Mouse (Mus musculus) liver, embryonic 18 days (tissue): ENCODE measurements around the gene Ifitm10. TPM values are rescaled to one million over a fixed set of nuclear protein-coding genes. Genes with fewer than 3 reads are reported as not detected.

Experiments used
- polyA plus RNA-seq: library from polyadenylated mRNA; depleted of rRNA; stranded (reverse); fragments of >200 nt; gene quantifications from 2 replicates; pipeline ENCODE4 v1.2.3, GENCODE M21; 2012; rRNA removed

The Ifitm10 gene
- polyA plus RNA-seq = 1.9 and 2.0 TPM in 2 replicates

DNA sequence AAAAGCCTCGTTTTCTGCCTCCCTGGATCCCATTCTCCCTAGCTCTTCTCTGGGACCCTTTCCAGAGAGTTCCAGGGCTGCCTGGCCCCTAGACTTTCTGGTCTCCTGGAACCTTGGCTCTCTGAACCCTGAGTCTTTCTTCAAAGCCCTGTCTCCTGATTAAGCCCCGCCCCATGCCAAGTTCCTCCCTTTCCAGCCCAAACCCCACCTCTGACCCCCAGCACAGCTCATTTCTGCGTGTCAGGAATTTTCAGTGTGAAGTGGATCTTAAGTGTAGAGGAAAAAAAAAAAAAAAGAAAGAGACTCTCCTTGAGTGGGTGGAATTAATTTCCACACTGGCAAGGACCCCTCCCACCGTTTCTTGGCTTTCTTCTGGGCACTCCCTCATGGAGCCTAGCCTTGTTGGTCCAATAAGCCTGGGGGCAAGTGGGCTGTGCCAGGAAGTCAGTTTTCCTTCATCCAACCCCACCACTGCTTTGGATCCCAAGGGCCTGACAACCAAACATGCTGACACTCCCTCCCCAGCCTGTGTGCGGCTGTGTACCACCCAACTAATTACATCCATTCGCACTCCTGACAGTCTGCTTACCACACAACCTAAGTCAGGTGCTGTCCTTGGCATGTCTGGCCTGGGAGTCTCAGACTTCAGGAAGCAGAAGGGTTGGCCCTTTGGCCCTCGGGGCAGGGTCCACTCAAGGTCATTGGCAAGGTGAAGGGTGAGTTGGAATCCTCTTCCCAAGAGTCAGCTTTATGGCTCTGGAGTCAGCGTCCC, at the start of gene Ifitm10:
Gene Ifitm10 (minus strand): TSS at position 113 of the 772 bp plus-strand sequence.

DNA sequence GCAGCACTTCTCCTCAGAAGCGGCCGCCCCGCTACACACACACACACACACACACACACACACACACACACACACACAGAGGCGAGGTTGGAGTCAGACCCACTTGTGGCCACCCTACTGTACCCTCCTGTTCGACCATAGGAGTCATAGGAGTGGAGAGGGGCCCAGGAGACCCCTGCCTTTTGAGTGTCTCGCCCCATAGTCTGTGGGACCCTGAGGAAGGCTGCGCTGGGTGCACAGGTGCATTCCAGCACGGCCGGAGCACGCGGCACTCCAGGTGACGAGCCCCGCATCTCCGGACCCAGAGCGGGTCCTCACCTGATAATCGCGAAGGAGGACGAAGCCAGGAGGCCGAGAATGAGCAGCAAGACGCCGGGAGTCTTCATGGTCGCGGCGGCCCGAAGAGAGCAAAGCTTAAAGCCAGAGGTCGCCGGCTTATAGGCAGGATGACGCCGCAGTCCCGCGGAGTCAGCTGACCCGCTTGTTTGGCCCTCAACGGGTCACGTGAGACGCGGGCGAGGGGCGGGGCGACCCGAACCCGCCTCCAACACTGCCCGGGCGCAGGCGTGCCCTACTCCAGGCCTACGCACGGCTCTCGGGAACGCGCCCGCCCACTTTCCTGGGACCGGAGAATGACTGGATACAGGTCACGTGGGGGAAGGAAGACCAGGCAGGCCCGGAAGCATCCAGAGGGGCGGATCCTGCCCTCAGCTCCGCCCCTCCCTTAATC, 14.0 kb upstream of the Ifitm10 start, which contains the start of gene Ctsd:
Gene Ctsd (minus strand): TSS at position 620 of the 730 bp plus-strand sequence.

GRCm38 (mm10) chr7:142382567-142382966, 9.0 kb upstream of the Ifitm10 start, which contains the start of gene Gm49369:
Gene Gm49369, minus strand, starts transcription at chr7:142382667.

DNA sequence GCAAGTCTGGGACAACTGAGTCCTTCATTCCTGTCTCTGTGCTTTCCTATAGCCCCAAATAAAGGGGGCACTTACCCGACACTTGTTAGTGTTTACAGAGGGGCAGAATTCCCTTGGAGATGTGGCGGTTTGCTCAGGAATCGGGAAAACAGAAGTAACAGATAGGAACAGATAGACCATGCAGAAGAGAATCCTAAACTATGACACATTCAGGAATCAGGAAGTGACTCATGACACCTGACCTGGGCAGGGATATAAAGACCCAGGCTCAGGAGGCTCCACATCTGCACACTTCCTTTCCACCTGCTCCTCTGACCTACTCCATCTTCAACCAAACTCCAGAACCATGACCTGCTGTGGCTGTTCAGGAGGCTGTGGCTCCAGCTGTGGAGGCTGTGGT, 70.3 kb downstream of the Ifitm10 start, which contains the start of gene Krtap5-4:
Gene Krtap5-4 (plus strand): TSS at position 301 of the 400 bp plus-strand sequence.

GRCm38 (mm10) chr7:142297018-142297417, 76.5 kb downstream of the Ifitm10 start, which contains the start of gene Krtap5-1:
Gene Krtap5-1, minus strand, starts transcription at chr7:142297118.

Other genes with a start within 250 kb of the Ifitm10 start
- not detected in 2 replicates for gene Gm39115, start 237.7 kb downstream of the Ifitm10 start, polyA plus RNA-seq
- not detected in 2 replicates for gene Gm45337, start 229.1 kb downstream of the Ifitm10 start, polyA plus RNA-seq
- not detected in 2 replicates for gene Gm29735, start 216.6 kb downstream of the Ifitm10 start, polyA plus RNA-seq
- gene Gm4553, start 208.0 kb downstream of the Ifitm10 start, polyA plus RNA-seq = not detected in 2 replicates
- not detected in 2 replicates for gene Krtap5-2, start 197.7 kb downstream of the Ifitm10 start, polyA plus RNA-seq
- gene Gm10153, start 183.4 kb downstream of the Ifitm10 start, polyA plus RNA-seq = not detected in 2 replicates
- not detected in 2 replicates for gene Krtap5-3, start 172.4 kb downstream of the Ifitm10 start, polyA plus RNA-seq
- gene Gm7579, start 161.9 kb downstream of the Ifitm10 start, polyA plus RNA-seq = not detected in 2 replicates
- gene Krtap5-5, start 143.8 kb downstream of the Ifitm10 start, polyA plus RNA-seq = not detected in 2 replicates
- not detected in 2 replicates for gene Gm40460, start 132.7 kb downstream of the Ifitm10 start, polyA plus RNA-seq
- gene Gm2431, start 115.4 kb downstream of the Ifitm10 start, polyA plus RNA-seq = not detected in 2 replicates
- gene Gm4559, start 99.4 kb downstream of the Ifitm10 start, polyA plus RNA-seq = not detected in 2 replicates
- gene Krtap5-1, start 76.6 kb downstream of the Ifitm10 start, polyA plus RNA-seq = not detected in 2 replicates
- not detected in 2 replicates for gene Krtap5-4, start 70.2 kb downstream of the Ifitm10 start, polyA plus RNA-seq
- gene Gm49369, start 8.9 kb upstream of the Ifitm10 start, polyA plus RNA-seq = 0.48 and 0.60 TPM in 2 replicates
- gene Ctsd, start 14.3 kb upstream of the Ifitm10 start, polyA plus RNA-seq = 286 and 330 TPM in 2 replicates
- 0.16 and 0.24 TPM in 2 replicates for gene Syt8, start 61.1 kb upstream of the Ifitm10 start, polyA plus RNA-seq
- 1.7 and 3.1 TPM in 2 replicates for gene Tnni2, start 68.1 kb upstream of the Ifitm10 start, polyA plus RNA-seq
- gene Lsp1, start 87.1 kb upstream of the Ifitm10 start, polyA plus RNA-seq = 31.6 and 34.6 TPM in 2 replicates
- gene Tnnt3, start 125.1 kb upstream of the Ifitm10 start, polyA plus RNA-seq = 0.22 and 0.99 TPM in 2 replicates
- 49.6 and 60.9 TPM in 2 replicates for gene Mrpl23, start 158.9 kb upstream of the Ifitm10 start, polyA plus RNA-seq